Mouse (Mus musculus) MEL (cell line): ENCODE measurements at regions not wholly inside any gene's neighbourhood (a gene's known extent, or its start where the extent isn't known, plus 50 kb on each side); places are given as distances from the start of the nearest gene placed in this dataset.

Source experiments
- DNase-seq: peaks from one replicate; pipeline ENCODE4 v3.0.0; 2011; ENCODE audit warnings: low read depth, low spot score
- H3K27ac ChIP-seq: 2 replicates; pipeline ENCODE4 v1.5.1; 2012; ENCODE audit warnings: low read depth, mild to moderate bottlenecking, control low read depth, low read length, moderate library complexity; ENCODE audit not compliant: control insufficient read depth
- H3K27me3 ChIP-seq, 2 experiments: fragments of 150-350 bp in 1 of 2; sonication (generic) in 1 of 2; 2 replicates each; pipeline ENCODE4 v1.6.1; 2012; ENCODE audit warnings: low read length in 2 of 2, mild to moderate bottlenecking in 2 of 2, improper control_type of control experiment in 1 of 2, moderate library complexity in 1 of 2; ENCODE audit not compliant: insufficient read depth in 2 of 2, control insufficient read depth in 1 of 2
- H3K36me3 ChIP-seq, 2 experiments: 2 replicates each; pipeline ENCODE4 v1.6.1; 2012 to 2014; ENCODE audit warnings: low read length in 2 of 2, improper control_type of control experiment in 1 of 2, inconsistent platforms in 1 of 2, mild to moderate bottlenecking in 1 of 2; ENCODE audit not compliant: insufficient read depth in 2 of 2, control insufficient read depth in 1 of 2
- H3K4me1 ChIP-seq, 2 experiments: fragments of 150-350 bp in 1 of 2; sonication (generic) in 1 of 2; 2 replicates each; pipeline ENCODE4 v1.6.1; 2012; ENCODE audit warnings: low read length in 2 of 2, improper control_type of control experiment in 1 of 2, mild to moderate bottlenecking in 1 of 2; ENCODE audit not compliant: insufficient read depth in 2 of 2, control insufficient read depth in 1 of 2
- H3K4me3 ChIP-seq, 2 experiments: fragments of 150-350 bp in 1 of 2; sonication (generic) in 1 of 2; 2 replicates each; pipeline ENCODE4 v1.5.1; 2012; ENCODE audit warnings: low read depth in 2 of 2, low read length in 2 of 2, mild to moderate bottlenecking in 2 of 2, moderate library complexity in 2 of 2, control low read depth in 1 of 2, improper control_type of control experiment in 1 of 2; ENCODE audit not compliant: control insufficient read depth in 1 of 2, insufficient read depth in 1 of 2
- H3K79me2 ChIP-seq: 2 replicates; pipeline ENCODE4 v1.6.1; 2012; ENCODE audit warnings: mild to moderate bottlenecking, low read length, moderate library complexity; ENCODE audit not compliant: control insufficient read depth, poor library complexity, insufficient read depth
- H3K9ac ChIP-seq: 2 replicates; pipeline ENCODE4 v1.6.1; 2012; ENCODE audit warnings: low read depth, mild to moderate bottlenecking, control low read depth, low read length, moderate library complexity; ENCODE audit not compliant: control insufficient read depth, poor library complexity, severe bottlenecking
- H3K9me3 ChIP-seq: fragments of 150-350 bp; sonication (generic); replicated peaks from 2 replicates; pipeline ENCODE4 v1.6.1; 2012; ENCODE audit warnings: mild to moderate bottlenecking, low read length, improper control_type of control experiment, moderate library complexity; ENCODE audit not compliant: insufficient read depth
- BHLHE40 ChIP-seq: IDR thresholded peaks from 2 replicates; pipeline ENCODE4 v1.6.1; 2012; ENCODE audit warnings: low read depth, mild to moderate bottlenecking, inconsistent platforms, low read length, improper control_type of control experiment, borderline replicate concordance
- CHD1 ChIP-seq: IDR thresholded peaks from 2 replicates; pipeline ENCODE4 v1.6.1; 2012; ENCODE audit warnings: low read depth, mild to moderate bottlenecking, inconsistent platforms, low read length, improper control_type of control experiment
- CHD2 ChIP-seq: IDR thresholded peaks from 2 replicates; pipeline ENCODE4 v1.6.1; 2011; ENCODE audit warnings: low read length, improper control_type of control experiment
- CTCF ChIP-seq, 3 experiments: IDR thresholded peaks in 2 of 3; conservative IDR thresholded peaks in 1 of 3; 2 replicates each; pipeline ENCODE4 v1.5.1; 2011 to 2012; ENCODE audit warnings: low read length in 3 of 3, low read depth in 2 of 3, mild to moderate bottlenecking in 2 of 3, improper control_type of control experiment in 1 of 3, inconsistent platforms in 1 of 3, mixed read lengths in 1 of 3, moderate library complexity in 1 of 3; ENCODE audit not compliant: control insufficient read depth in 1 of 3, insufficient read depth in 1 of 3, poor library complexity in 1 of 3, severe bottlenecking in 1 of 3
- EP300 ChIP-seq, 2 experiments: IDR thresholded peaks; 2 replicates each; pipeline ENCODE4 v1.6.1; 2011; ENCODE audit warnings: improper control_type of control experiment in 2 of 2, low read length in 2 of 2, low read depth in 1 of 2, mild to moderate bottlenecking in 1 of 2
- ETS1 ChIP-seq: IDR thresholded peaks from 2 replicates; pipeline ENCODE4 v1.6.1; 2012; ENCODE audit warnings: low read depth, mild to moderate bottlenecking, inconsistent platforms, low read length, improper control_type of control experiment, moderate library complexity
- GABPA ChIP-seq: IDR thresholded peaks from 2 replicates; pipeline ENCODE4 v1.6.1; 2012; ENCODE audit warnings: low read depth, mild to moderate bottlenecking, inconsistent platforms, low read length, improper control_type of control experiment, moderate library complexity
- GATA1 ChIP-seq: IDR thresholded peaks from 2 replicates; pipeline ENCODE4 v1.6.1; 2011; ENCODE audit warnings: low read depth, low read length, improper control_type of control experiment
- HCFC1 ChIP-seq: IDR thresholded peaks from 2 replicates; pipeline ENCODE4 v1.6.1; 2012; ENCODE audit warnings: low read depth, mild to moderate bottlenecking, inconsistent platforms, low read length, improper control_type of control experiment, moderate library complexity
- KAT2A ChIP-seq: conservative IDR thresholded peaks from 2 replicates; pipeline ENCODE4 v1.6.1; 2012; ENCODE audit warnings: low read depth, low read length, improper control_type of control experiment, inconsistent platforms
- MAFK ChIP-seq: IDR thresholded peaks from 2 replicates; pipeline ENCODE4 v1.6.1; 2011; ENCODE audit warnings: low read depth, mild to moderate bottlenecking, low read length, improper control_type of control experiment, borderline replicate concordance
- MAX ChIP-seq: IDR thresholded peaks from 2 replicates; pipeline ENCODE4 v1.6.1; 2011; ENCODE audit warnings: low read length, improper control_type of control experiment
- MEF2A ChIP-seq: IDR thresholded peaks from 2 replicates; pipeline ENCODE4 v1.6.1; 2014; ENCODE audit warnings: low read depth, mild to moderate bottlenecking, inconsistent platforms, low read length, improper control_type of control experiment; ENCODE audit not compliant: poor library complexity, insufficient replicate concordance, severe bottlenecking; ENCODE audit errors: extremely low read depth
- MXI1 ChIP-seq: IDR thresholded peaks from 2 replicates; pipeline ENCODE4 v1.6.1; 2011; ENCODE audit warnings: mild to moderate bottlenecking, low read depth, low read length, improper control_type of control experiment
- MYB ChIP-seq: IDR thresholded peaks from 2 replicates; pipeline ENCODE4 v1.6.1; 2011; ENCODE audit warnings: mild to moderate bottlenecking, low read depth, low read length, improper control_type of control experiment
- MYC ChIP-seq: IDR thresholded peaks from 2 replicates; pipeline ENCODE4 v1.6.1; 2011; ENCODE audit warnings: low read depth, mild to moderate bottlenecking, low read length, improper control_type of control experiment, moderate library complexity
- NELFE ChIP-seq: IDR thresholded peaks from 2 replicates; pipeline ENCODE4 v1.6.1; 2011; ENCODE audit warnings: low read depth, low read length, improper control_type of control experiment
- NRF1 ChIP-seq: IDR thresholded peaks from 2 replicates; pipeline ENCODE4 v1.6.1; 2014; ENCODE audit warnings: low read depth, mild to moderate bottlenecking, inconsistent platforms, low read length, improper control_type of control experiment, moderate library complexity; ENCODE audit not compliant: poor library complexity, insufficient read depth, severe bottlenecking
- POLR2A ChIP-seq, 2 experiments: IDR thresholded peaks; 2 replicates each; pipeline ENCODE4 v1.6.1; 2011 to 2012; ENCODE audit warnings: low read length in 2 of 2, mild to moderate bottlenecking in 2 of 2, control low read depth in 1 of 2, improper control_type of control experiment in 1 of 2, low read depth in 1 of 2, moderate library complexity in 1 of 2; ENCODE audit not compliant: control insufficient read depth in 1 of 2, insufficient read depth in 1 of 2, poor library complexity in 1 of 2
- RAD21 ChIP-seq: IDR thresholded peaks from 2 replicates; pipeline ENCODE4 v1.6.1; 2011; ENCODE audit warnings: mild to moderate bottlenecking, low read depth, low read length, improper control_type of control experiment
- SMC3 ChIP-seq: IDR thresholded peaks from 2 replicates; pipeline ENCODE4 v1.6.1; 2011; ENCODE audit warnings: low read depth, low read length, improper control_type of control experiment
- TAL1 ChIP-seq: IDR thresholded peaks from 2 replicates; pipeline ENCODE4 v1.6.1; 2012; ENCODE audit warnings: mild to moderate bottlenecking, inconsistent platforms, low read length, moderate library complexity, mixed read lengths
- TBP ChIP-seq: IDR thresholded peaks from 2 replicates; pipeline ENCODE4 v1.8.0; 2011; ENCODE audit warnings: low read depth, low read length, improper control_type of control experiment
- TCF12 ChIP-seq: IDR thresholded peaks from 2 replicates; pipeline ENCODE4 v1.6.1; 2014; ENCODE audit warnings: low read depth, mild to moderate bottlenecking, inconsistent platforms, low read length, improper control_type of control experiment, moderate library complexity
- USF1 ChIP-seq: IDR thresholded peaks from 2 replicates; pipeline ENCODE4 v1.6.1; 2014; ENCODE audit warnings: low read depth, mild to moderate bottlenecking, inconsistent platforms, low read length, improper control_type of control experiment, moderate library complexity
- ZC3H11A ChIP-seq: IDR thresholded peaks from 2 replicates; pipeline ENCODE4 v1.6.1; 2012; ENCODE audit warnings: low read depth, mild to moderate bottlenecking, inconsistent platforms, low read length, improper control_type of control experiment
- ZKSCAN1 ChIP-seq: IDR thresholded peaks from 2 replicates; pipeline ENCODE4 v1.6.1; 2012; ENCODE audit warnings: low read depth, mild to moderate bottlenecking, inconsistent platforms, low read length, improper control_type of control experiment, moderate library complexity
- ZMIZ1 ChIP-seq: IDR thresholded peaks from 2 replicates; pipeline ENCODE4 v1.6.1; 2012; ENCODE audit warnings: low read depth, mild to moderate bottlenecking, inconsistent platforms, low read length, improper control_type of control experiment, moderate library complexity
- ZNF384 ChIP-seq: IDR thresholded peaks from 2 replicates; pipeline ENCODE4 v1.6.1; 2012; ENCODE audit warnings: low read depth, mild to moderate bottlenecking, inconsistent platforms, low read length, improper control_type of control experiment

GRCm38 (mm10) chr1:91701475-91701874 lies 99.8 kb upstream of the Twist2 start:
- Histone ChIP-seq H3K4me3 (no peak overlapping the region), H3K36me3 (no peaks in the 10 kb centered on the region), H3K4me1 (no peaks in the 10 kb centered on the region), H3K9ac (no peak overlapping the region), H3K27ac (no peak overlapping the region), H3K27me3 (no peaks in the 10 kb centered on the region)
- DNase-seq = no peak
- TF ChIP-seq ZKSCAN1 = no peak
- TF ChIP-seq CHD2 = no peak
- no peak for TF ChIP-seq MAX
- TF ChIP-seq TCF12 = no peak
- TF ChIP-seq MXI1 = no peak
- TF ChIP-seq GATA1 = no peak
- TF ChIP-seq RAD21 = no peak
- no peak for TF ChIP-seq NELFE
- no peak for TF ChIP-seq HCFC1
- no peak for TF ChIP-seq ZNF384
- no peak for TF ChIP-seq BHLHE40
- TF ChIP-seq TAL1 = no peak
- TF ChIP-seq ZC3H11A = no peak
- TF ChIP-seq POLR2A (IDR thresholded peaks at IDR 0.05; ENCODE audit: control insufficient read depth in 1 of 2, insufficient read depth in 1 of 2, low read depth in 1 of 2, low read length in 2 of 2, poor library complexity in 1 of 2) = no peak
- TF ChIP-seq GABPA = no peak
- TF ChIP-seq NRF1 = no peak
- TF ChIP-seq MAFK = no peak
- no peak for TF ChIP-seq KAT2A
- TF ChIP-seq TBP = no peak
- TF ChIP-seq, all 39 proteins: peak for 0
- Histone ChIP-seq H3K9me3 (no peaks in the 10 kb centered on the region), H3K79me2 (no peaks in the 10 kb centered on the region)

- H3K27me3 ChIP-seq = no peaks in the 10 kb centered on the region
- H3K9ac ChIP-seq = no peak overlapping the region
- H3K27ac ChIP-seq = no peak overlapping the region
- H3K4me1 ChIP-seq = no peaks in the 10 kb centered on the region
- no peak for DNase-seq
- TF ChIP-seq CHD1 = no peak
- no peak for TF ChIP-seq CTCF (IDR thresholded peaks at IDR 0.05 in 2 of 3, conservative IDR thresholded peaks at IDR 0.05 in 1 of 3; ENCODE audit: control insufficient read depth in 1 of 3, insufficient read depth in 1 of 3, low read depth in 2 of 3, low read length in 3 of 3, poor library complexity in 1 of 3, severe bottlenecking in 1 of 3)
- no peak for TF ChIP-seq NELFE
- TF ChIP-seq MAFK = no peak
- no peak for TF ChIP-seq KAT2A
- TF ChIP-seq TBP = no peak
- no peak for TF ChIP-seq MEF2A
- no peak for TF ChIP-seq MYB
- TF ChIP-seq ETS1 = no peak
- TF ChIP-seq HCFC1 = no peak
- no peak for TF ChIP-seq MXI1
- no peak for TF ChIP-seq USF1
- TF ChIP-seq GABPA = no peak
- TF ChIP-seq SMC3 = no peak
- TF ChIP-seq ZMIZ1 = no peak
- no peak for TF ChIP-seq ZNF384
- TF ChIP-seq MYC = no peak
- no peak for TF ChIP-seq TAL1
- TF ChIP-seq EP300 (IDR thresholded peaks at IDR 0.05; ENCODE audit: low read depth in 1 of 2, low read length in 2 of 2) = no peak
- no peaks in the 10 kb centered on the region for H3K79me2 ChIP-seq
- no peaks in the 10 kb centered on the region for H3K36me3 ChIP-seq
- no peak overlapping the region for H3K4me3 ChIP-seq
- H3K9me3 ChIP-seq = no peaks in the 10 kb centered on the region
These were observed 99.2 kb upstream of the Twist2 start for GRCm38 (mm10) chr1:91702021-91702420.
